Mouse (Mus musculus) adrenal gland, postnatal 0 days (tissue): Measurements from ENCODE around the gene Tnnt3. TPM values are rescaled to one million over a fixed set of nuclear protein-coding genes. Genes with fewer than 3 reads are reported as not detected.

Experiments
- polyA plus RNA-seq: library from polyadenylated mRNA; unstranded; fragments of >200 nt; fragmentation: Nextera tagmentation; extraction: Ambion mirVana; gene quantifications from 2 replicates; pipeline ENCODE4 v1.2.1, GENCODE M21; 2015

Gene Tnnt3
- 11.5 and 54.4 TPM in 2 replicates for polyA plus RNA-seq

DNA sequence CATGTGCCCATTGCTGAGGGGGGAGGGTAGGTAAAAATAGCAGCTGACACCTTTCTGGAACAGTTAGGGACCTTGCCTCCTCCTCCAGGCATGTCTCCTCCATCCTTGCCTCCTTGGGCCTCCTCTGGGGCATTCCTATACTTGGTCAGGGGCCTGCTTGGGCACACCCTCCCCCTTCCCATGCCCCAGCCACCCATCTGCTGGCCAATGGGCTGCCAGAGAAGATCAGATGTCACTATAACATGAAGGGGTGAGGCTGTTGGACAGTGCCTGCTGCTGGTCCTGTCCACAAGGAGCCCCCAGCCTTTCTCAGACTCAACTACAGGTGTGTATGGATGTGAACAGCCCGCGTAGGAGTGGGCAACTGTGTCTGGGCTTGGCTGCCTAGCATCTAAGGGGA is at the start of gene Tnnt3:
TSS of gene Tnnt3 (plus strand) at position 262 of the 400 bp plus-strand sequence.

DNA sequence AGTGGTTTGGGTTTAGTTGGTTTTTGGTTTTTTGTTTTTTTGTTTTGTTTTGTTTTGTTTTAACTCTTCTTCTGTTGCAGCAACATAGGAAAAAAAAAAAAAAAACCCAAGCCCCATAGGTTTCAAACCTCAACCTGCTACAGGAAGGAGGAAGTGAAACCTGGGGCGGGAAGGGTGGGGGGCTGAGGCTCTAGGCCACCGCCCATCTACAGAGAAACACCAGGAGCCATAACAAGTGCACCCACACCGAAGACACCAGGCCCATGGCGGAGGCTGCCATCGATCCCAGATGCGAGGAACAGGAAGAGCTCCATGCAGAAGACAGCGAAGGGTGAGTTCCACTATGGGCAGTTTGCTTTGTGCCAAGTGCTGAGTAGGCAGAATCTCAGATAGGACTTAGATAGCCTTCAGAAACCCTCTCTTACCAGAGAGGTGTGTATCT is 38.0 kb upstream of the Tnnt3 start, which contains the start of gene Lsp1:
TSS of gene Lsp1 (plus strand) at position 174 of the 442 bp plus-strand sequence.

GRCm38 (mm10) chr7:142532671-142533058 is 34.0 kb downstream of the Tnnt3 start, which contains the start of gene Mrpl23:
Gene Mrpl23 (plus strand): TSS chr7:142532686.

Other genes starting within 250 kb of the Tnnt3 start
- not detected in 2 replicates for gene Gm2431, start 240.5 kb upstream of the Tnnt3 start, polyA plus RNA-seq
- not detected in 2 replicates for gene Gm4559, start 224.5 kb upstream of the Tnnt3 start, polyA plus RNA-seq
- not detected in 2 replicates for gene Krtap5-1, start 201.7 kb upstream of the Tnnt3 start, polyA plus RNA-seq
- gene Krtap5-4, start 195.3 kb upstream of the Tnnt3 start, polyA plus RNA-seq = not detected in 2 replicates
- 8.8 and 9.5 TPM in 2 replicates for gene Ifitm10, start 125.1 kb upstream of the Tnnt3 start, polyA plus RNA-seq
- 2.9 TPM in 1 of 2 replicates, not detected in the other for gene Gm49369, start 116.2 kb upstream of the Tnnt3 start, polyA plus RNA-seq
- 448 and 665 TPM in 2 replicates for gene Ctsd, start 110.8 kb upstream of the Tnnt3 start, polyA plus RNA-seq
- gene Syt8, start 64.0 kb upstream of the Tnnt3 start, polyA plus RNA-seq = 0.99 TPM in 1 of 2 replicates, not detected in the other
- gene Tnni2, start 57.0 kb upstream of the Tnnt3 start, polyA plus RNA-seq = 14.4 and 42.6 TPM in 2 replicates
- gene Lsp1, start 38.0 kb upstream of the Tnnt3 start, polyA plus RNA-seq = 34.1 and 44.4 TPM in 2 replicates
- 18.5 and 18.8 TPM in 2 replicates for gene Mrpl23, start 33.9 kb downstream of the Tnnt3 start, polyA plus RNA-seq
- 366 and 579 TPM in 2 replicates for gene Igf2, start 168.0 kb downstream of the Tnnt3 start, polyA plus RNA-seq
- gene Gm49394, start 171.1 kb downstream of the Tnnt3 start, polyA plus RNA-seq = not detected in 2 replicates
- gene Ins2, start 244.5 kb downstream of the Tnnt3 start, polyA plus RNA-seq = 0.39 and 0.79 TPM in 2 replicates